Mouse (Mus musculus): ENCODE data around the gene Ndn. TPM values are rescaled to one million over a fixed set of nuclear protein-coding genes. Genes with fewer than 3 reads are reported as not detected.

Gene Ndn
- polyA plus RNA-seq, 1 experiment from 2014 or later, result 457 TPM

DNA sequence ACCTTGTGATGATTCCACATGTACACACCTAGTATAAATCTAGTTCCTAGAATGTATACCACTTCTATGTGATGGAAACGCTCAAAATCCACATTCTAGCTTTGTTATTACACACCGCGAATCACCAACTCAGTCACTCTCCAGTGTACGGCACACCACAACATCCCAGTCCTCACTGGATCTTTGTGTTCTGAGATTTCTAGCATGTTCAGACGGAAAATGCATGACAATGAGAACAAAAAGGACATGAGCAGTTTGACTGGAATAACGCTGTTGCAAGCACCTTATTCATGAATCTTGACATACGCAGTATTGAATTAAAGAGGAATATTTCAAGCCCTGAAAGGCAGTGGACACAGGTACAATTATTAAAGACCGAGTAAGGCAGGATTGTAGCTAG lies 20.4 kb downstream of the Ndn start:
- H3K4me1 ChIP-seq (ENCODE audit: control insufficient read depth, insufficient read depth, low read length), result no peaks in the 10 kb centered on the region
- WGBS, result 53% methylated on average over 8 of the region's 8 CpGs
- ATAC-seq (ENCODE audit: low read depth), result peak; percentile 66; the same call in 1 of the 2 replicates
- H3K9ac ChIP-seq (replicated peaks; ENCODE audit: low read depth, low read length), result peak overlapping the region; percentile 42; the same call in 1 of the 2 replicates
- H3K27ac ChIP-seq (ENCODE audit: low read depth, low read length), result peak overlapping the region; percentile 83
- H3K4me2 ChIP-seq (ENCODE audit: low read depth, low read length), result peak overlapping the region; percentile 30; the same call in 1 of the 2 replicates
- no peaks in the 10 kb centered on the region for H3K36me3 ChIP-seq (ENCODE audit: control insufficient read depth, insufficient read depth, low read length)
- H3K27me3 ChIP-seq (ENCODE audit: control insufficient read depth, insufficient read depth, low read length), result no peaks in the 10 kb centered on the region
- peak overlapping the region; percentile 24 for H3K4me3 ChIP-seq (ENCODE audit: low read depth, low read length)
- no peaks in the 10 kb centered on the region for H3K9me3 ChIP-seq (ENCODE audit: control insufficient read depth, low read length)

- Histone ChIP-seq H3K9ac (replicated peaks; ENCODE audit: low read depth, low read length) (no peak overlapping the region), H3K27me3 (ENCODE audit: control insufficient read depth, insufficient read depth, low read length) (no peaks in the 10 kb centered on the region), H3K4me3 (ENCODE audit: low read depth, low read length) (no peak overlapping the region; the same call in 1 of the 2 replicates), H3K36me3 (ENCODE audit: control insufficient read depth, insufficient read depth, low read length) (no peaks in the 10 kb centered on the region), H3K9me3 (ENCODE audit: control insufficient read depth, low read length) (peaks cover 3% of the 10 kb centered on the region; the same call in 1 of the 2 replicates), H3K27ac (ENCODE audit: low read depth, low read length) (no peak overlapping the region), H3K4me2 (ENCODE audit: low read depth, low read length) (peak overlapping the region; percentile 53; the same call in 1 of the 2 replicates), H3K4me1 (ENCODE audit: control insufficient read depth, insufficient read depth, low read length) (peaks cover 6% of the 10 kb centered on the region; the same call in 1 of the 2 replicates)
- WGBS, result 33% methylated on average over 4 of the region's 4 CpGs
- no peak for ATAC-seq (ENCODE audit: low read depth)
These were observed 29.3 kb downstream of the Ndn start for GRCm38 (mm10) chr7:62375658-62376057.

- Histone ChIP-seq H3K4me1 (ENCODE audit: control insufficient read depth, insufficient read depth, low read length) (peaks cover 6% of the 10 kb centered on the region; the same call in 1 of the 2 replicates), H3K9me3 (ENCODE audit: control insufficient read depth, low read length) (peaks cover 3% of the 10 kb centered on the region; the same call in 1 of the 2 replicates), H3K36me3 (ENCODE audit: control insufficient read depth, insufficient read depth, low read length) (no peaks in the 10 kb centered on the region), H3K27ac (ENCODE audit: low read depth, low read length) (peak within 1 kb of the TSS; percentile 30; the same call in 1 of the 2 replicates), H3K9ac (replicated peaks; ENCODE audit: low read depth, low read length) (peak within 1 kb of the TSS; percentile 56), H3K27me3 (ENCODE audit: control insufficient read depth, insufficient read depth, low read length) (no peaks in the 10 kb centered on the region), H3K4me2 (ENCODE audit: low read depth, low read length) (peak within 1 kb of the TSS; percentile 53), H3K4me3 (ENCODE audit: low read depth, low read length) (peak within 1 kb of the TSS; percentile 47)
- WGBS, result 28% methylated on average over 31 of the region's 31 CpGs
- peak; percentile 96 for ATAC-seq (ENCODE audit: low read depth)
These were observed 30.3 kb downstream of the Ndn start, which contains the start of gene Magel2 for GRCm38 (mm10) chr7:62376510-62377304. Gene Magel2, plus strand, starts transcription at chr7:62377010.

- Histone ChIP-seq H3K36me3 (ENCODE audit: control insufficient read depth, insufficient read depth, low read length) (no peaks in the 10 kb centered on the region), H3K4me3 (ENCODE audit: low read depth, low read length) (peak overlapping the region; percentile 47), H3K27ac (ENCODE audit: low read depth, low read length) (peak overlapping the region; percentile 30; the same call in 1 of the 2 replicates), H3K4me1 (ENCODE audit: control insufficient read depth, insufficient read depth, low read length) (peaks cover 6% of the 10 kb centered on the region; the same call in 1 of the 2 replicates), H3K9me3 (ENCODE audit: control insufficient read depth, low read length) (peaks cover 3% of the 10 kb centered on the region; the same call in 1 of the 2 replicates), H3K4me2 (ENCODE audit: low read depth, low read length) (peak overlapping the region; percentile 53), H3K9ac (replicated peaks; ENCODE audit: low read depth, low read length) (peak overlapping the region; percentile 56), H3K27me3 (ENCODE audit: control insufficient read depth, insufficient read depth, low read length) (no peaks in the 10 kb centered on the region)
- ATAC-seq (ENCODE audit: low read depth), result peak; percentile 58
- 36% methylated on average over 14 of the region's 14 CpGs for WGBS
These were observed 30.9 kb downstream of the Ndn start for GRCm38 (mm10) chr7:62377313-62377712.

GRCm38 (mm10) chr7:62378529-62378928 lies 32.2 kb downstream of the Ndn start:
- H3K4me1 ChIP-seq (ENCODE audit: control insufficient read depth, insufficient read depth, low read length), result peaks cover 6% of the 10 kb centered on the region; the same call in 1 of the 2 replicates
- H3K27ac ChIP-seq (ENCODE audit: low read depth, low read length), result no peak overlapping the region
- peak overlapping the region; percentile 47; the same call in 1 of the 2 replicates for H3K4me3 ChIP-seq (ENCODE audit: low read depth, low read length)
- 93% methylated on average over 9 of the region's 9 CpGs for WGBS
- no peaks in the 10 kb centered on the region for H3K36me3 ChIP-seq (ENCODE audit: control insufficient read depth, insufficient read depth, low read length)
- H3K27me3 ChIP-seq (ENCODE audit: control insufficient read depth, insufficient read depth, low read length), result no peaks in the 10 kb centered on the region
- H3K9me3 ChIP-seq (ENCODE audit: control insufficient read depth, low read length), result peaks cover 3% of the 10 kb centered on the region; the same call in 1 of the 2 replicates
- no peak for ATAC-seq (ENCODE audit: low read depth)
- peak overlapping the region; percentile 53; the same call in 1 of the 2 replicates for H3K4me2 ChIP-seq (ENCODE audit: low read depth, low read length)
- no peak overlapping the region for H3K9ac ChIP-seq (replicated peaks; ENCODE audit: low read depth, low read length)

DNA sequence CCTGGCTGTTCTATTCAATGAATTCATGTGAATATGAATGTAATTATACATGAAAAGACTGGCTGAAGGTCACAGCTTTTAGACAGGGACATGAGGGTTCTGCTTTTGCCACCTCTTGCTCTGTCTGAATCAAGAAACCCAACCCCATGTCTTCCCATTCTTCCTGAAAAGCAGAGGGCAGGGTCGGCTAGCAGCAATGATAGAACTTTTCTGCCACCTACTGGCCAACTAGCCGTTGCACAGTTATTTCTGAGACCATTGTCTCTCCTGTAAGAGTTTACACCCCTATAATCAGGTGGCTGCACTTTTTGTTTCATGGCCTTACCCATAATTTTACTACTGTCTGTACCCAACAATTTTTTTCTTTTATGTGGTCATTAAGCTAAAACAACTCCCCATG lies 36.0 kb downstream of the Ndn start:
- WGBS, result 11% methylated on average over 2 of the region's 2 CpGs

DNA sequence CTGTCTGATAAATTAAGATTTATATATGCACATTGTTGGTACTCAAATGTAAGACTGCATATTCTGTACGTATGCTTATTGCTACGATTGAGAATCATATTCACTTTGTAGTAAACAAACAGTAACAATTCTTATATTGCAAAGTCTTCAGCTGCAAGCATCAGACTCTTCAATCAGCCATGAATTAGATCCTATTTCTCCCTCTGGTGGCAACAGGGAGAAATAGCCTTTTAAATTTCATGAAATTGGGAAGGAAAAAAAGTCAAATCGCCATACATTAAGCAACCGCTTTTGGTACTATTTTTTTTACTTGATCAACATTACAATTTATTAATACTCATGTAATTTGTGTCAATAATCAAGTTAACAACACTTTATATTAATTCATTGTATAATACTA lies 41.9 kb downstream of the Ndn start:
- ATAC-seq (ENCODE audit: low read depth), result no peak
- no peak overlapping the region for H3K9ac ChIP-seq (replicated peaks; ENCODE audit: low read depth, low read length)
- H3K4me1 ChIP-seq (ENCODE audit: control insufficient read depth, insufficient read depth, low read length), result no peaks in the 10 kb centered on the region
- H3K4me3 ChIP-seq (ENCODE audit: low read depth, low read length), result no peak overlapping the region
- WGBS, result 55% methylated on average over 4 of the region's 4 CpGs
- no peaks in the 10 kb centered on the region for H3K9me3 ChIP-seq (ENCODE audit: control insufficient read depth, low read length)
- no peaks in the 10 kb centered on the region for H3K36me3 ChIP-seq (ENCODE audit: control insufficient read depth, insufficient read depth, low read length)
- no peaks in the 10 kb centered on the region for H3K27me3 ChIP-seq (ENCODE audit: control insufficient read depth, insufficient read depth, low read length)
- H3K4me2 ChIP-seq (ENCODE audit: low read depth, low read length), result no peak overlapping the region
- H3K27ac ChIP-seq (ENCODE audit: low read depth, low read length), result no peak overlapping the region

More for the DNA sequence above, 36.0 kb downstream of the Ndn start:
- H3K4me2 ChIP-seq (ENCODE audit: low read depth, low read length), result no peak overlapping the region
- peaks cover 3% of the 10 kb centered on the region; the same call in 1 of the 2 replicates for H3K9me3 ChIP-seq (ENCODE audit: control insufficient read depth, low read length)
- ATAC-seq (ENCODE audit: low read depth), result peak; percentile 68; the same call in 1 of the 2 replicates
- H3K4me3 ChIP-seq (ENCODE audit: low read depth, low read length), result no peak overlapping the region
- no peak overlapping the region for H3K9ac ChIP-seq (replicated peaks; ENCODE audit: low read depth, low read length)
- H3K4me1 ChIP-seq (ENCODE audit: control insufficient read depth, insufficient read depth, low read length), result peaks cover 6% of the 10 kb centered on the region; the same call in 1 of the 2 replicates
- H3K36me3 ChIP-seq (ENCODE audit: control insufficient read depth, insufficient read depth, low read length), result no peaks in the 10 kb centered on the region
- no peak overlapping the region for H3K27ac ChIP-seq (ENCODE audit: low read depth, low read length)
- H3K27me3 ChIP-seq (ENCODE audit: control insufficient read depth, insufficient read depth, low read length), result no peaks in the 10 kb centered on the region

GRCm38 (mm10) chr7:62392202-62392601 lies 45.8 kb downstream of the Ndn start:
- Histone ChIP-seq H3K27me3 (ENCODE audit: control insufficient read depth, insufficient read depth, low read length) (no peaks in the 10 kb centered on the region), H3K27ac (ENCODE audit: low read depth, low read length) (no peak overlapping the region), H3K4me2 (ENCODE audit: low read depth, low read length) (no peak overlapping the region), H3K4me3 (ENCODE audit: low read depth, low read length) (no peak overlapping the region), H3K9me3 (ENCODE audit: control insufficient read depth, low read length) (no peaks in the 10 kb centered on the region), H3K4me1 (ENCODE audit: control insufficient read depth, insufficient read depth, low read length) (no peaks in the 10 kb centered on the region), H3K9ac (replicated peaks; ENCODE audit: low read depth, low read length) (no peak overlapping the region), H3K36me3 (ENCODE audit: control insufficient read depth, insufficient read depth, low read length) (no peaks in the 10 kb centered on the region)
- whole genome bisulfite sequencing, result 38% methylated on average over 1 of the region's 1 CpGs
- no peak for ATAC-seq (ENCODE audit: low read depth)
